Mouse (Mus musculus) CH12.LX (cell line): Measurements from ENCODE around the gene Clstn1. TPM values are rescaled to one million over a fixed set of nuclear protein-coding genes. Genes with fewer than 3 reads are reported as not detected.

Experiments used
- DNase-seq: peaks from one replicate; pipeline ENCODE4 v3.0.0-alpha.2; 2013; ENCODE audit errors: extremely low read depth
- H3K27ac ChIP-seq: 2 replicates; pipeline ENCODE4 v1.5.1; 2012; ENCODE audit warnings: low read depth, mild to moderate bottlenecking, control low read depth, moderate library complexity; ENCODE audit not compliant: insufficient read depth
- H3K27me3 ChIP-seq: replicated peaks from 2 replicates; pipeline ENCODE3; 2012; ENCODE audit warnings: inconsistent platforms
- H3K36me3 ChIP-seq, 2 experiments: replicated peaks in 1 of 2; 2 replicates each; pipeline versions ENCODE3 to v1.6.1; 2012; ENCODE audit warnings: inconsistent platforms in 1 of 2, low read length in 1 of 2, mild to moderate bottlenecking in 1 of 2, mixed read lengths in 1 of 2, moderate library complexity in 1 of 2; ENCODE audit not compliant: control insufficient read depth in 1 of 2, insufficient read depth in 1 of 2
- H3K4me1 ChIP-seq, 2 experiments: 2 replicates each; pipeline ENCODE4 v1.6.1; 2012; ENCODE audit warnings: inconsistent platforms in 1 of 2, moderate library complexity in 1 of 2; ENCODE audit not compliant: insufficient read depth in 2 of 2, control insufficient read depth in 1 of 2
- H3K4me2 ChIP-seq: 2 replicates; pipeline ENCODE4 v1.6.1; 2012; ENCODE audit warnings: low read depth, mild to moderate bottlenecking, control low read depth; ENCODE audit not compliant: poor library complexity, insufficient read depth, severe bottlenecking
- H3K4me3 ChIP-seq, 3 experiments: fragments of 150-350 bp in 1 of 3; sonication (generic) in 1 of 3; replicated peaks in 1 of 3; 2 replicates each; pipeline versions ENCODE3 to v1.5.1; 2011 to 2012; ENCODE audit warnings: low read depth in 2 of 3, low read length in 2 of 3, mild to moderate bottlenecking in 2 of 3, moderate library complexity in 2 of 3, control low read depth in 1 of 3, improper control_type of control experiment in 1 of 3, inconsistent platforms in 1 of 3, mixed read lengths in 1 of 3; ENCODE audit not compliant: poor library complexity in 1 of 3
- H3K79me2 ChIP-seq: replicated peaks from 2 replicates; pipeline ENCODE4 v1.6.1; 2012; ENCODE audit warnings: mild to moderate bottlenecking, moderate library complexity; ENCODE audit not compliant: control insufficient read depth, poor library complexity, insufficient read depth, severe bottlenecking; ENCODE audit errors: extremely low read depth
- H3K9ac ChIP-seq: 2 replicates; pipeline ENCODE4 v1.6.1; 2012; ENCODE audit warnings: low read depth, mild to moderate bottlenecking, control low read depth, moderate library complexity; ENCODE audit not compliant: insufficient read depth
- H3K9me3 ChIP-seq: replicated peaks from 2 replicates; pipeline ENCODE3; 2012; ENCODE audit warnings: low read length, inconsistent platforms, mixed read lengths
- BHLHE40 ChIP-seq: IDR thresholded peaks from 2 replicates; pipeline ENCODE4 v1.6.1; 2011; ENCODE audit warnings: mild to moderate bottlenecking, low read depth, low read length, improper control_type of control experiment
- CHD1 ChIP-seq: IDR thresholded peaks from 2 replicates; pipeline ENCODE4 v1.6.1; 2012; ENCODE audit warnings: low read depth, low read length, improper control_type of control experiment, inconsistent platforms
- CHD2 ChIP-seq: IDR thresholded peaks from 2 replicates; pipeline ENCODE4 v1.6.1; 2011; ENCODE audit warnings: low read length, improper control_type of control experiment
- CTCF ChIP-seq, 2 experiments: IDR thresholded peaks in 1 of 2; conservative IDR thresholded peaks in 1 of 2; 2 replicates each; pipeline ENCODE4 v1.5.1; 2011 to 2012; ENCODE audit warnings: low read depth in 2 of 2, low read length in 2 of 2, improper control_type of control experiment in 1 of 2, inconsistent platforms in 1 of 2, mild to moderate bottlenecking in 1 of 2, moderate library complexity in 1 of 2
- E2F4 ChIP-seq: IDR thresholded peaks from 2 replicates; pipeline ENCODE4 v1.6.1; 2011; ENCODE audit warnings: low read depth, low read length, improper control_type of control experiment; ENCODE audit not compliant: insufficient replicate concordance
- EP300 ChIP-seq: IDR thresholded peaks from 2 replicates; pipeline ENCODE4 v1.6.1; 2011; ENCODE audit warnings: low read length, improper control_type of control experiment
- ETS1 ChIP-seq: conservative IDR thresholded peaks from 2 replicates; pipeline ENCODE4 v1.6.1; 2012; ENCODE audit warnings: low read depth, mild to moderate bottlenecking, inconsistent platforms, low read length, improper control_type of control experiment, moderate library complexity
- IRF4 ChIP-seq: IDR thresholded peaks from 2 replicates; pipeline ENCODE4 v1.6.1; 2014; ENCODE audit warnings: low read depth, mild to moderate bottlenecking, inconsistent platforms, low read length, improper control_type of control experiment
- JUND ChIP-seq: conservative IDR thresholded peaks from 2 replicates; pipeline ENCODE4 v1.6.1; 2011; ENCODE audit warnings: low read depth, low read length, improper control_type of control experiment
- KAT2A ChIP-seq: IDR thresholded peaks from 2 replicates; pipeline ENCODE4 v1.6.1; 2012; ENCODE audit warnings: low read length, improper control_type of control experiment, inconsistent platforms; ENCODE audit not compliant: insufficient replicate concordance
- MAFK ChIP-seq: IDR thresholded peaks from 2 replicates; pipeline ENCODE4 v1.6.1; 2011; ENCODE audit warnings: low read length, improper control_type of control experiment; ENCODE audit not compliant: insufficient replicate concordance
- MAX ChIP-seq: IDR thresholded peaks from 2 replicates; pipeline ENCODE4 v1.6.1; 2011; ENCODE audit warnings: low read length, improper control_type of control experiment
- MAZ ChIP-seq: IDR thresholded peaks from 2 replicates; pipeline ENCODE4 v1.6.1; 2012; ENCODE audit warnings: low read depth, mild to moderate bottlenecking, inconsistent platforms, low read length, improper control_type of control experiment, moderate library complexity
- MXI1 ChIP-seq: IDR thresholded peaks from 2 replicates; pipeline ENCODE4 v1.6.1; 2011; ENCODE audit warnings: mild to moderate bottlenecking, low read depth, low read length, improper control_type of control experiment
- MYC ChIP-seq: IDR thresholded peaks from 2 replicates; pipeline ENCODE4 v1.6.1; 2011; ENCODE audit warnings: low read depth, mild to moderate bottlenecking, improper control_type of control experiment, low read length
- NELFE ChIP-seq: IDR thresholded peaks from 2 replicates; pipeline ENCODE4 v1.6.1; 2011; ENCODE audit warnings: low read depth, low read length, improper control_type of control experiment
- NRF1 ChIP-seq: IDR thresholded peaks from 2 replicates; pipeline ENCODE4 v1.6.1; 2014; ENCODE audit warnings: low read depth, mild to moderate bottlenecking, inconsistent platforms, low read length, improper control_type of control experiment, moderate library complexity
- PAX5 ChIP-seq: IDR thresholded peaks from 2 replicates; pipeline ENCODE4 v1.6.1; 2012; ENCODE audit warnings: low read length, inconsistent platforms, mixed read lengths
- POLR2A ChIP-seq: IDR thresholded peaks from 2 replicates; pipeline ENCODE4 v1.6.1; 2011; ENCODE audit warnings: low read depth, mild to moderate bottlenecking, improper control_type of control experiment, low read length
- POLR2AphosphoS2 ChIP-seq: IDR thresholded peaks from 2 replicates; pipeline ENCODE4 v1.6.1; 2011; ENCODE audit warnings: low read depth, low read length, improper control_type of control experiment
- RAD21 ChIP-seq: IDR thresholded peaks from 2 replicates; pipeline ENCODE4 v1.6.1; 2011; ENCODE audit warnings: low read depth, mild to moderate bottlenecking, low read length, improper control_type of control experiment, moderate library complexity
- SIN3A ChIP-seq: IDR thresholded peaks from 2 replicates; pipeline ENCODE4 v1.6.1; 2012; ENCODE audit warnings: low read length, improper control_type of control experiment, inconsistent platforms
- SMC3 ChIP-seq: IDR thresholded peaks from 2 replicates; pipeline ENCODE4 v1.6.1; 2011; ENCODE audit warnings: low read depth, low read length, improper control_type of control experiment
- TBP ChIP-seq: conservative IDR thresholded peaks from 2 replicates; pipeline ENCODE4 v1.6.1; 2011; ENCODE audit warnings: low read depth, low read length, improper control_type of control experiment
- TCF12 ChIP-seq: IDR thresholded peaks from 2 replicates; pipeline ENCODE4 v1.6.1; 2014; ENCODE audit warnings: low read depth, mild to moderate bottlenecking, inconsistent platforms, low read length, improper control_type of control experiment
- UBTF ChIP-seq: IDR thresholded peaks from 2 replicates; pipeline ENCODE4 v1.6.1; 2012; ENCODE audit warnings: low read depth, mild to moderate bottlenecking, inconsistent platforms, low read length, improper control_type of control experiment, moderate library complexity
- USF2 ChIP-seq: conservative IDR thresholded peaks from 2 replicates; pipeline ENCODE4 v1.6.1; 2011; ENCODE audit warnings: low read depth, low read length, improper control_type of control experiment
- ZMIZ1 ChIP-seq: IDR thresholded peaks from 2 replicates; pipeline ENCODE4 v1.6.1; 2012; ENCODE audit warnings: low read depth, mild to moderate bottlenecking, inconsistent platforms, low read length, improper control_type of control experiment
- ZNF384 ChIP-seq: IDR thresholded peaks from 2 replicates; pipeline ENCODE4 v1.6.1; 2012; ENCODE audit warnings: low read depth, low read length, improper control_type of control experiment, inconsistent platforms
- dilution Hi-C: fragments of 300-500 bp; cut with MboI; formaldehyde crosslinking; loops from 2 replicates; pipeline ENCODE4 v1.14.3; 2020; ENCODE audit warnings: low sequenced_read_pairs; ENCODE audit not compliant: extremely low pct_unique_long_range_greater_than_20kb, extremely low pct_ligation_motif_present
- in situ Hi-C: fragments of 300-500 bp; cut with MboI; formaldehyde crosslinking; loops from 3 replicates; pipeline ENCODE4 v1.14.3; 2019; ENCODE audit warnings: low sequenced_read_pairs, low pct_ligation_motif_present, low pct_unique_long_range_greater_than_20kb, mixed read lengths
- polyA plus RNA-seq: library from polyadenylated mRNA; unstranded; fragments of >175 nt; gene quantifications from 2 replicates; pipeline ENCODE4 v1.2.1, GENCODE M21; 2012; ENCODE audit warnings: low read depth; ENCODE audit not compliant: insufficient read length
- total RNA-seq, 2 experiments: library from RNA; depleted of rRNA; stranded (reverse); fragments of 300-350 nt in 1 of 2; fragments of >200 nt in 1 of 2; gene quantifications; 2 replicates each; pipeline ENCODE4 v1.2.3; 2012 to 2014

Clstn1 gene
- total and polyA plus RNA-seq, 3 experiments = 26.4 to 53.1 (median 35.2) TPM

GRCm38 (mm10) chr4:149657858-149658416 lies 71.7 kb downstream of the Clstn1 start (continued):
- no peak for TF ChIP-seq JUND
- TF ChIP-seq KAT2A = no peak
- TF ChIP-seq BHLHE40 = peak; percentile 54; the same call in 1 of the 2 replicates
- no peak for TF ChIP-seq UBTF
- TF ChIP-seq POLR2AphosphoS2 = no peak

GRCm38 (mm10) chr4:149659495-149660116 lies 73.3 kb downstream of the Clstn1 start:
- peaks cover 11% of the 10 kb centered on the region for H3K79me2 ChIP-seq
- peaks cover 81 to 90% of the 10 kb centered on the region in 2 experiments for H3K36me3 ChIP-seq
- H3K27ac ChIP-seq = no peak overlapping the region
- DNase-seq = no peak
- H3K4me2 ChIP-seq = no peak overlapping the region
- no peaks in the 10 kb centered on the region for H3K27me3 ChIP-seq
- dilution Hi-C loops = no loop called here
- no peak overlapping the region for H3K4me3 ChIP-seq
- no peak for TF ChIP-seq MYC
- no peak for TF ChIP-seq POLR2A
- TF ChIP-seq TCF12 = no peak
- TF ChIP-seq E2F4 = no peak
- no peak for TF ChIP-seq CHD1
- TF ChIP-seq SIN3A = no peak
- no peak for TF ChIP-seq MXI1
- no peak for TF ChIP-seq NELFE
- TF ChIP-seq RAD21 = no peak
- TF ChIP-seq MAZ = no peak
- TF ChIP-seq NRF1 = no peak
- no peak for TF ChIP-seq POLR2AphosphoS2
- TF ChIP-seq PAX5 = no peak
- TF ChIP-seq ZMIZ1 = no peak
- TF ChIP-seq CHD2 = no peak
- TF ChIP-seq MAX = no peak
- no peak overlapping the region for H3K9ac ChIP-seq
- in situ Hi-C loops = loop anchor here (5.0 kb wide), 1 partner anchor 38 kb away; no protein-coding TSS in a partner anchor
- peaks cover 15 to 68% of the 10 kb centered on the region in 2 experiments for H3K4me1 ChIP-seq
- no peaks in the 10 kb centered on the region for H3K9me3 ChIP-seq

- dilution Hi-C loops (no loop called here), in situ Hi-C loops (no loop called here)
- Histone ChIP-seq H3K9ac (no peak overlapping the region), H3K4me1 (peaks cover 17 to 78% of the 10 kb centered on the region in 2 experiments), H3K9me3 (no peaks in the 10 kb centered on the region), H3K27ac (no peak overlapping the region), H3K79me2 (peaks cover 14% of the 10 kb centered on the region), H3K4me3 (no peak overlapping the region), H3K27me3 (no peaks in the 10 kb centered on the region), H3K36me3 (peaks cover 73 to 81% of the 10 kb centered on the region in 2 experiments), H3K4me2 (no peak overlapping the region)
- TF ChIP-seq MYC = no peak
- no peak for TF ChIP-seq MXI1
- no peak for TF ChIP-seq CHD1
- no peak for TF ChIP-seq EP300
- no peak for TF ChIP-seq CHD2
- TF ChIP-seq IRF4 = no peak
- no peak for TF ChIP-seq TCF12
- TF ChIP-seq CTCF (conservative IDR thresholded peaks at IDR 0.05 in 1 of 2, IDR thresholded peaks at IDR 0.05 in 1 of 2; ENCODE audit: low read depth in 2 of 2, low read length in 2 of 2) = no peak
- no peak for TF ChIP-seq TBP
- TF ChIP-seq NRF1 = no peak
- TF ChIP-seq ETS1 = no peak
- no peak for TF ChIP-seq ZNF384
- no peak for TF ChIP-seq SMC3
- TF ChIP-seq PAX5 = no peak
- no peak for TF ChIP-seq POLR2A
- no peak for TF ChIP-seq USF2
- TF ChIP-seq MAFK = no peak
- DNase-seq = no peak
These were observed 74.3 kb downstream of the Clstn1 start for GRCm38 (mm10) chr4:149660598-149660997.
